Mouse (Mus musculus): ENCODE measurements around the gene Abhd12b.

GRCm38 (mm10) chr12:70214281-70214680 is 60.3 kb downstream of the Abhd12b start:
- TF ChIP-seq CTCF (IDR thresholded peaks at IDR 0.05; ENCODE audit: borderline replicate concordance, insufficient read depth, low read length) (no peak), POLR2A (IDR thresholded peaks at IDR 0.05; ENCODE audit: low read depth, low read length) (no peak)
